Mouse (Mus musculus) limb, embryonic 13.5 days (tissue): ENCODE results near the gene Ccnt2. TPM values are rescaled to one million over a fixed set of nuclear protein-coding genes. Genes with fewer than 3 reads are reported as not detected.
"Not testable (repeated sequence)": the region's sequence is repeated elsewhere in the genome, so short reads cannot be mapped to it uniquely, and the experiment has no call there.

Experiments
- ATAC-seq: fragments of 200-750 bp; cut with Nextera tagmentation; 2 replicates; pipeline ENCODE4 v1.8.0; 2017; ENCODE audit warnings: low read depth, moderate number of reproducible peaks, moderate TSS enrichment; ENCODE audit not compliant: low FRiP score
- H3K27ac ChIP-seq: fragments of 300-500 bp; sonication (generic); 2 replicates; pipeline ENCODE4 v1.5.1; 2015; ENCODE audit warnings: inconsistent platforms, mild to moderate bottlenecking, moderate library complexity
- H3K27me3 ChIP-seq: fragments of 300-500 bp; sonication (generic); 2 replicates; pipeline ENCODE4 v1.6.1; 2015; ENCODE audit warnings: mild to moderate bottlenecking, inconsistent platforms
- H3K36me3 ChIP-seq: fragments of 300-500 bp; sonication (generic); 2 replicates; pipeline ENCODE4 v1.6.1; 2015; ENCODE audit warnings: inconsistent platforms, mild to moderate bottlenecking, moderate library complexity
- H3K4me1 ChIP-seq: fragments of 300-500 bp; sonication (generic); 2 replicates; pipeline ENCODE4 v1.6.1; 2015; ENCODE audit warnings: inconsistent platforms
- H3K4me2 ChIP-seq: fragments of 300-500 bp; sonication (generic); replicated peaks from 2 replicates; pipeline ENCODE4 v1.6.1; 2015; ENCODE audit warnings: inconsistent platforms, mild to moderate bottlenecking, moderate library complexity
- H3K4me3 ChIP-seq: fragments of 300-500 bp; sonication (generic); 2 replicates; pipeline ENCODE4 v1.5.1; 2015; ENCODE audit warnings: moderate library complexity, mild to moderate bottlenecking, inconsistent platforms
- H3K9ac ChIP-seq: fragments of 300-500 bp; sonication (generic); 2 replicates; pipeline ENCODE4 v1.6.1; 2015; ENCODE audit warnings: mild to moderate bottlenecking, inconsistent platforms
- H3K9me3 ChIP-seq: fragments of 300-500 bp; sonication (generic); 2 replicates; pipeline ENCODE4 v1.6.1; 2016; ENCODE audit warnings: inconsistent platforms
- WGBS: fragments of 180-500 bp; shearing (Covaris S2); methylation state at CpG from one replicate; pipeline ENCODE4 v1.1.7; 2015; 5-methylcytosine and 5-hydroxymethylcytosine counted together
- polyA plus RNA-seq: library from polyadenylated mRNA; unstranded; fragments of >200 nt; fragmentation: Nextera tagmentation; extraction: Ambion mirVana; gene quantifications from 2 replicates; pipeline ENCODE4 v1.2.1, GENCODE M21; 2015

The Ccnt2 gene
- 105 and 112 TPM in 2 replicates for polyA plus RNA-seq

GRCm38 (mm10) chr1:127773803-127774500, at the start of gene Ccnt2:
TSS of gene Ccnt2 (plus strand) at chr1:127774164.
- peak within 1 kb of the TSS; percentile 93 for H3K27ac ChIP-seq
- ATAC-seq: peak; percentile 99
- H3K9ac ChIP-seq: peak within 1 kb of the TSS; percentile 96
- peaks cover 5% of the 10 kb centered on the region; the same call in 1 of the 2 replicates for H3K36me3 ChIP-seq
- H3K4me1 ChIP-seq: peaks cover 30% of the 10 kb centered on the region
- no peaks in the 10 kb centered on the region for H3K9me3 ChIP-seq
- peak within 1 kb of the TSS; percentile 93 for H3K4me3 ChIP-seq
- under 1% methylated on average over 62 of the region's 63 CpGs for WGBS
- H3K4me2 ChIP-seq: peak within 1 kb of the TSS; percentile 82
- H3K27me3 ChIP-seq: no peaks in the 10 kb centered on the region

- Histone ChIP-seq H3K9me3 (no peaks in the 10 kb centered on the region), H3K27ac (no peak within 1 kb of the TSS), H3K27me3 (no peaks in the 10 kb centered on the region), H3K36me3 (no peaks in the 10 kb centered on the region), H3K4me2 (no peak within 1 kb of the TSS), H3K4me3 (no peak within 1 kb of the TSS), H3K4me1 (0 out of 2 replicates have a peak, but pooled peaks cover 2% of the 10 kb centered on the region), H3K9ac (no peak within 1 kb of the TSS)
- WGBS: 90% methylated on average over 4 of the region's 4 CpGs
- ATAC-seq: no peak
Observed at GRCm38 (mm10) chr1:127729096-127729495, 44.9 kb upstream of the Ccnt2 start, which contains the start of gene Acmsd. TSS of gene Acmsd (plus strand) at chr1:127729413.

GRCm38 (mm10) chr1:127731086-127731485, 42.9 kb upstream of the Ccnt2 start:
- no peaks in the 10 kb centered on the region for H3K27me3 ChIP-seq
- no peak overlapping the region for H3K9ac ChIP-seq
- H3K36me3 ChIP-seq: no peaks in the 10 kb centered on the region
- 32% methylated on average over 3 of the region's 3 CpGs for WGBS
- no peaks in the 10 kb centered on the region for H3K9me3 ChIP-seq
- no peak overlapping the region for H3K4me2 ChIP-seq
- 0 out of 2 replicates have a peak, but pooled peaks cover 2% of the 10 kb centered on the region for H3K4me1 ChIP-seq
- H3K4me3 ChIP-seq: no peak overlapping the region
- no peak for ATAC-seq
- no peak overlapping the region for H3K27ac ChIP-seq

- Histone ChIP-seq H3K36me3 (no peaks in the 10 kb centered on the region), H3K27me3 (no peaks in the 10 kb centered on the region), H3K4me1 (0 out of 2 replicates have a peak, but pooled peaks cover 2% of the 10 kb centered on the region), H3K9me3 (no peaks in the 10 kb centered on the region), H3K4me2 (no peak overlapping the region), H3K4me3 (no peak overlapping the region), H3K9ac (no peak overlapping the region), H3K27ac (no peak overlapping the region)
- WGBS: 85% methylated on average over 3 of the region's 3 CpGs
- ATAC-seq: no peak
Observed at GRCm38 (mm10) chr1:127732435-127732834, 41.5 kb upstream of the Ccnt2 start.

GRCm38 (mm10) chr1:127732841-127733240, 41.1 kb upstream of the Ccnt2 start:
- Histone ChIP-seq H3K9ac (no peak overlapping the region), H3K36me3 (no peaks in the 10 kb centered on the region), H3K27ac (no peak overlapping the region), H3K4me2 (no peak overlapping the region), H3K4me1 (0 out of 2 replicates have a peak, but pooled peaks cover 2% of the 10 kb centered on the region), H3K9me3 (no peaks in the 10 kb centered on the region), H3K27me3 (no peaks in the 10 kb centered on the region), H3K4me3 (no peak overlapping the region)
- 50% methylated on average over 3 of the region's 3 CpGs for WGBS
- ATAC-seq: no peak

GRCm38 (mm10) chr1:127735356-127735755, 38.6 kb upstream of the Ccnt2 start:
- Histone ChIP-seq H3K27ac (no peak overlapping the region), H3K4me2 (no peak overlapping the region), H3K27me3 (no peaks in the 10 kb centered on the region), H3K4me1 (0 out of 2 replicates have a peak, but pooled peaks cover 2% of the 10 kb centered on the region), H3K4me3 (no peak overlapping the region), H3K36me3 (no peaks in the 10 kb centered on the region), H3K9me3 (no peaks in the 10 kb centered on the region), H3K9ac (no peak overlapping the region)
- ATAC-seq: no peak
- 59% methylated on average over 3 of the region's 3 CpGs for WGBS

GRCm38 (mm10) chr1:127750401-127751102, 23.4 kb upstream of the Ccnt2 start:
- H3K4me3 ChIP-seq: no peak overlapping the region
- no peak for ATAC-seq
- no peaks in the 10 kb centered on the region for H3K36me3 ChIP-seq
- H3K9me3 ChIP-seq: peaks cover 5% of the 10 kb centered on the region; the same call in 1 of the 2 replicates
- no peak overlapping the region for H3K4me2 ChIP-seq
- 75% methylated on average over 11 of the region's 11 CpGs for WGBS
- H3K27ac ChIP-seq: no peak overlapping the region
- no peaks in the 10 kb centered on the region for H3K27me3 ChIP-seq
- H3K4me1 ChIP-seq: no peaks in the 10 kb centered on the region
- no peak overlapping the region for H3K9ac ChIP-seq

- no peaks in the 10 kb centered on the region for H3K4me1 ChIP-seq
- ATAC-seq: no peak
- H3K9ac ChIP-seq: no peak overlapping the region
- no peak overlapping the region for H3K27ac ChIP-seq
- H3K27me3 ChIP-seq: no peaks in the 10 kb centered on the region
- H3K4me2 ChIP-seq: no peak overlapping the region
- H3K4me3 ChIP-seq: no peak overlapping the region
- H3K9me3 ChIP-seq: no peaks in the 10 kb centered on the region
- no peaks in the 10 kb centered on the region for H3K36me3 ChIP-seq
- WGBS: 71% methylated on average over 4 of the region's 4 CpGs
Observed at GRCm38 (mm10) chr1:127755806-127756205, 18.2 kb upstream of the Ccnt2 start.

- H3K27me3 ChIP-seq: no peaks in the 10 kb centered on the region
- H3K4me2 ChIP-seq: no peak overlapping the region
- no peak for ATAC-seq
- no peak overlapping the region for H3K27ac ChIP-seq
- no peaks in the 10 kb centered on the region for H3K4me1 ChIP-seq
- H3K36me3 ChIP-seq: no peaks in the 10 kb centered on the region
- no peak overlapping the region for H3K4me3 ChIP-seq
- 74% methylated on average over 5 of the region's 5 CpGs for WGBS
- H3K9me3 ChIP-seq: no peaks in the 10 kb centered on the region
- no peak overlapping the region for H3K9ac ChIP-seq
Observed at GRCm38 (mm10) chr1:127756331-127757163, 17.4 kb upstream of the Ccnt2 start.

- not testable (repeated sequence) for H3K4me1 ChIP-seq, ATAC-seq, H3K27ac ChIP-seq, H3K4me3 ChIP-seq, H3K4me2 ChIP-seq, H3K9me3 ChIP-seq, H3K27me3 ChIP-seq, H3K9ac ChIP-seq, H3K36me3 ChIP-seq
- 87% methylated on average over 3 of the region's 3 CpGs for WGBS
Observed at GRCm38 (mm10) chr1:127757164-127757545, 16.8 kb upstream of the Ccnt2 start.

- Histone ChIP-seq H3K27ac (no peak overlapping the region), H3K9me3 (no peaks in the 10 kb centered on the region), H3K27me3 (no peaks in the 10 kb centered on the region), H3K4me2 (no peak overlapping the region), H3K4me3 (no peak overlapping the region), H3K9ac (no peak overlapping the region), H3K36me3 (no peaks in the 10 kb centered on the region), H3K4me1 (0 out of 2 replicates have a peak, but pooled peaks cover 11% of the 10 kb centered on the region)
- WGBS: 58% methylated on average over 2 of the region's 2 CpGs
- no peak for ATAC-seq
Observed at GRCm38 (mm10) chr1:127765468-127765867, 8.5 kb upstream of the Ccnt2 start.

- no peak for ATAC-seq
Observed at GRCm38 (mm10) chr1:127766741-127767140, 7.2 kb upstream of the Ccnt2 start.

More at GRCm38 (mm10) chr1:127766741-127767140, 7.2 kb upstream of the Ccnt2 start:
- Histone ChIP-seq H3K27me3 (no peaks in the 10 kb centered on the region), H3K27ac (no peak overlapping the region), H3K9me3 (no peaks in the 10 kb centered on the region), H3K9ac (no peak overlapping the region), H3K36me3 (no peaks in the 10 kb centered on the region), H3K4me2 (no peak overlapping the region), H3K4me3 (no peak overlapping the region), H3K4me1 (0 out of 2 replicates have a peak, but pooled peaks cover 11% of the 10 kb centered on the region)
- WGBS: 81% methylated on average over 2 of the region's 2 CpGs
